Mouse (Mus musculus) intestine, embryonic 15.5 days (tissue): ENCODE results near the gene Gjb1. TPM values are rescaled to one million over a fixed set of nuclear protein-coding genes. Genes with fewer than 3 reads are reported as not detected.

Experiments
- ATAC-seq: fragments of 200-750 bp; cut with Nextera tagmentation; 2 replicates; pipeline ENCODE4 v1.8.0; 2017; ENCODE audit warnings: moderate TSS enrichment, moderate library complexity
- H3K27ac ChIP-seq: fragments of 300-500 bp; sonication (generic); 2 replicates; pipeline ENCODE4 v1.5.1; 2015; ENCODE audit warnings: mild to moderate bottlenecking, inconsistent platforms
- H3K27me3 ChIP-seq: fragments of 300-500 bp; sonication (generic); replicated peaks from 2 replicates; pipeline ENCODE4 v1.6.1; 2015; ENCODE audit warnings: inconsistent platforms
- H3K36me3 ChIP-seq: fragments of 300-500 bp; sonication (generic); 2 replicates; pipeline ENCODE4 v1.6.1; 2015; ENCODE audit warnings: inconsistent platforms
- H3K4me1 ChIP-seq: fragments of 300-500 bp; sonication (generic); replicated peaks from 2 replicates; pipeline ENCODE4 v1.6.1; 2015; ENCODE audit warnings: inconsistent platforms
- H3K4me2 ChIP-seq: fragments of 300-500 bp; sonication (generic); replicated peaks from 2 replicates; pipeline ENCODE4 v1.6.1; 2015; ENCODE audit warnings: mild to moderate bottlenecking, inconsistent platforms
- H3K4me3 ChIP-seq: fragments of 300-500 bp; sonication (generic); replicated peaks from 2 replicates; pipeline ENCODE4 v1.5.1; 2015; ENCODE audit warnings: inconsistent platforms
- H3K9ac ChIP-seq: fragments of 300-500 bp; sonication (generic); 2 replicates; pipeline ENCODE4 v1.6.1; 2015; ENCODE audit warnings: inconsistent platforms
- H3K9me3 ChIP-seq: fragments of 300-500 bp; sonication (generic); 2 replicates; pipeline ENCODE4 v1.6.1; 2016; ENCODE audit warnings: inconsistent platforms
- WGBS: fragments of 180-500 bp; shearing (Covaris S2); methylation state at CpG from one replicate; pipeline ENCODE4 v1.1.7; 2015; 5-methylcytosine and 5-hydroxymethylcytosine counted together
- polyA plus RNA-seq: library from polyadenylated mRNA; unstranded; fragments of >200 nt; fragmentation: Nextera tagmentation; extraction: Ambion mirVana; gene quantifications from 2 replicates; pipeline ENCODE4 v1.2.1, GENCODE M21; 2015

Gjb1 gene
- polyA plus RNA-seq, 1 experiment from 2014 or later, result 59.2 TPM

GRCm38 (mm10) chrX:101419725-101420699 lies 43.8 kb downstream of the Gjb1 start:
- Histone ChIP-seq H3K4me1 (peaks cover 5% of the 10 kb centered on the region; the same call in 1 of the 2 replicates), H3K27me3 (no peaks in the 10 kb centered on the region), H3K27ac (0 out of 2 replicates have a peak overlapping the region, but pooled peaks have one; percentile 44), H3K4me3 (peak overlapping the region; percentile 54), H3K9ac (peak overlapping the region; percentile 65), H3K36me3 (no peaks in the 10 kb centered on the region), H3K4me2 (peak overlapping the region; percentile 68), H3K9me3 (no peaks in the 10 kb centered on the region)
- 16% methylated on average over 46 of the region's 54 CpGs for WGBS
- ATAC-seq, result peak; percentile 97

GRCm38 (mm10) chrX:101420700-101421095 lies 44.5 kb downstream of the Gjb1 start, which contains the start of gene Zmym3:
Gene Zmym3, minus strand, starts transcription at chrX:101420849.
- 20% methylated on average over 4 of the region's 4 CpGs for whole genome bisulfite sequencing
- peak within 1 kb of the TSS; percentile 42 for H3K9ac ChIP-seq
- no peaks in the 10 kb centered on the region for H3K9me3 ChIP-seq
- H3K4me3 ChIP-seq, result peak within 1 kb of the TSS; percentile 54
- H3K4me2 ChIP-seq, result peak within 1 kb of the TSS; percentile 68
- H3K4me1 ChIP-seq, result peaks cover 5% of the 10 kb centered on the region; the same call in 1 of the 2 replicates
- ATAC-seq, result no peak
- no peaks in the 10 kb centered on the region for H3K36me3 ChIP-seq
- 0 out of 2 replicates have a peak within 1 kb of the TSS, but pooled peaks have one; percentile 22 for H3K27ac ChIP-seq
- H3K27me3 ChIP-seq, result no peaks in the 10 kb centered on the region

GRCm38 (mm10) chrX:101423462-101423861 lies 47.3 kb downstream of the Gjb1 start:
- Histone ChIP-seq H3K4me1 (peaks cover 3% of the 10 kb centered on the region; the same call in 1 of the 2 replicates), H3K4me3 (no peak overlapping the region), H3K4me2 (no peak overlapping the region), H3K27me3 (no peaks in the 10 kb centered on the region), H3K36me3 (no peaks in the 10 kb centered on the region), H3K27ac (no peak overlapping the region), H3K9me3 (no peaks in the 10 kb centered on the region), H3K9ac (no peak overlapping the region)
- ATAC-seq, result no peak
- WGBS, result 86% methylated on average over 2 of the region's 2 CpGs

- Histone ChIP-seq H3K27ac (no peak overlapping the region), H3K4me2 (no peak overlapping the region), H3K36me3 (no peaks in the 10 kb centered on the region), H3K4me1 (no peaks in the 10 kb centered on the region), H3K9me3 (no peaks in the 10 kb centered on the region), H3K4me3 (no peak overlapping the region), H3K27me3 (no peaks in the 10 kb centered on the region), H3K9ac (no peak overlapping the region)
- ATAC-seq, result no peak
- WGBS, result 17% methylated on average over 1 of the region's 1 CpGs
Observed at GRCm38 (mm10) chrX:101427774-101428173, 51.6 kb downstream of the Gjb1 start.

GRCm38 (mm10) chrX:101428785-101429141 lies 52.6 kb downstream of the Gjb1 start:
- no peak overlapping the region for H3K9ac ChIP-seq
- no peaks in the 10 kb centered on the region for H3K4me1 ChIP-seq
- peak overlapping the region; percentile 86 for H3K27ac ChIP-seq
- peak overlapping the region; percentile 44 for H3K4me2 ChIP-seq
- no peak for ATAC-seq
- H3K4me3 ChIP-seq, result peak overlapping the region; percentile 35
- no peaks in the 10 kb centered on the region for H3K9me3 ChIP-seq
- H3K27me3 ChIP-seq, result no peaks in the 10 kb centered on the region
- 31% methylated on average over 7 of the region's 7 CpGs for WGBS
- no peaks in the 10 kb centered on the region for H3K36me3 ChIP-seq

GRCm38 (mm10) chrX:101429142-101429949 lies 53.2 kb downstream of the Gjb1 start, which contains the start of gene Nono:
Gene Nono, plus strand, starts transcription at chrX:101429318.
- H3K27ac ChIP-seq, result peak within 1 kb of the TSS; percentile 91
- 26% methylated on average over 51 of the region's 51 CpGs for WGBS
- ATAC-seq, result peak; percentile 97

GRCm38 (mm10) chrX:101429976-101430375 lies 53.8 kb downstream of the Gjb1 start:
- Histone ChIP-seq H3K9ac (peak overlapping the region; percentile 70), H3K4me2 (peak overlapping the region; percentile 46), H3K4me1 (no peaks in the 10 kb centered on the region), H3K36me3 (no peaks in the 10 kb centered on the region), H3K27me3 (no peaks in the 10 kb centered on the region), H3K27ac (peak overlapping the region; percentile 91), H3K4me3 (peak overlapping the region; percentile 59), H3K9me3 (no peaks in the 10 kb centered on the region)
- WGBS, result 25% methylated on average over 14 of the region's 14 CpGs
- peak; percentile 61 for ATAC-seq

More at GRCm38 (mm10) chrX:101429142-101429949, 53.2 kb downstream of the Gjb1 start, which contains the start of gene Nono:
- no peaks in the 10 kb centered on the region for H3K36me3 ChIP-seq
- peak within 1 kb of the TSS; percentile 46 for H3K4me2 ChIP-seq
- peak within 1 kb of the TSS; percentile 70 for H3K9ac ChIP-seq
- H3K4me3 ChIP-seq, result peak within 1 kb of the TSS; percentile 59
- no peaks in the 10 kb centered on the region for H3K4me1 ChIP-seq
- H3K27me3 ChIP-seq, result no peaks in the 10 kb centered on the region
- no peaks in the 10 kb centered on the region for H3K9me3 ChIP-seq

Other genes with a start within 250 kb of the Gjb1 start
- 50.6 and 51.1 TPM in 2 replicates for gene Snx12, start 153.8 kb upstream of the Gjb1 start, polyA plus RNA-seq
- gene Foxo4, start 121.8 kb upstream of the Gjb1 start, polyA plus RNA-seq, result 1.6 and 1.9 TPM in 2 replicates
- gene Gm614, start 112.4 kb upstream of the Gjb1 start, polyA plus RNA-seq, result not detected in 2 replicates
- gene Il2rg, start 108.1 kb upstream of the Gjb1 start, polyA plus RNA-seq, result 12.5 and 12.8 TPM in 2 replicates
- gene Gm20489, start 107.4 kb upstream of the Gjb1 start, polyA plus RNA-seq, result not detected in 2 replicates
- gene Med12, start 102.3 kb upstream of the Gjb1 start, polyA plus RNA-seq, result 22.8 and 25.3 TPM in 2 replicates
- gene Nlgn3, start 77.2 kb upstream of the Gjb1 start, polyA plus RNA-seq, result 4.4 and 4.8 TPM in 2 replicates
- 20.4 and 21.2 TPM in 2 replicates for gene Zmym3, start 44.5 kb downstream of the Gjb1 start, polyA plus RNA-seq
- 324 and 340 TPM in 2 replicates for gene Nono, start 52.9 kb downstream of the Gjb1 start, polyA plus RNA-seq
- 0.73 and 1.6 TPM in 2 replicates for gene Itgb1bp2, start 72.7 kb downstream of the Gjb1 start, polyA plus RNA-seq
- 10.6 and 11.4 TPM in 2 replicates for gene Taf1, start 156.4 kb downstream of the Gjb1 start, polyA plus RNA-seq